Mouse (Mus musculus) gastrocnemius, postnatal 25 days (tissue): ENCODE data around the gene Ccdc127. TPM values are rescaled to one million over a fixed set of nuclear protein-coding genes. Genes with fewer than 3 reads are reported as not detected.

Experiments
- DNase-seq: peaks from one replicate; pipeline ENCODE4 v3.0.0; 2022
- long read RNA-seq, 2 experiments: library from polyadenylated mRNA; stranded (forward); transcript quantifications; one replicate each; pipeline ENCODE4 v2.0.0; 2021
- total RNA-seq, 2 experiments: library from RNA; stranded (reverse); gene quantifications; 1 replicate in 1 of 2; 2 replicates in 1 of 2; pipeline ENCODE4 v1.2.3; 2021

Gene Ccdc127
- total RNA-seq, result 10 to 100 TPM; 39.8 to 42.3 TPM
- long read RNA-seq, experiment 1, full-length matches to known transcripts, result 50 of 54 reads
- long read RNA-seq, experiment 1, partial matches to known transcripts, result 0 of 54 reads
- long read RNA-seq, experiment 1, other reads (novel, unspliced or antisense), result 4 of 54 reads
- long read RNA-seq, experiment 2, full-length matches to known transcripts, result 58 of 62 reads
- long read RNA-seq, experiment 2, partial matches to known transcripts, result 2 of 62 reads
- long read RNA-seq, experiment 2, other reads (novel, unspliced or antisense), result 2 of 62 reads

- DNase-seq, result peak; percentile 95
Observed at GRCm38 (mm10) chr13:74349566-74350434, at the start of gene Ccdc127, which contains the start of gene Sdha. Gene Ccdc127, plus strand, starts transcription at chr13:74350309. Gene Sdha, minus strand, starts transcription at chr13:74350280.

DNA sequence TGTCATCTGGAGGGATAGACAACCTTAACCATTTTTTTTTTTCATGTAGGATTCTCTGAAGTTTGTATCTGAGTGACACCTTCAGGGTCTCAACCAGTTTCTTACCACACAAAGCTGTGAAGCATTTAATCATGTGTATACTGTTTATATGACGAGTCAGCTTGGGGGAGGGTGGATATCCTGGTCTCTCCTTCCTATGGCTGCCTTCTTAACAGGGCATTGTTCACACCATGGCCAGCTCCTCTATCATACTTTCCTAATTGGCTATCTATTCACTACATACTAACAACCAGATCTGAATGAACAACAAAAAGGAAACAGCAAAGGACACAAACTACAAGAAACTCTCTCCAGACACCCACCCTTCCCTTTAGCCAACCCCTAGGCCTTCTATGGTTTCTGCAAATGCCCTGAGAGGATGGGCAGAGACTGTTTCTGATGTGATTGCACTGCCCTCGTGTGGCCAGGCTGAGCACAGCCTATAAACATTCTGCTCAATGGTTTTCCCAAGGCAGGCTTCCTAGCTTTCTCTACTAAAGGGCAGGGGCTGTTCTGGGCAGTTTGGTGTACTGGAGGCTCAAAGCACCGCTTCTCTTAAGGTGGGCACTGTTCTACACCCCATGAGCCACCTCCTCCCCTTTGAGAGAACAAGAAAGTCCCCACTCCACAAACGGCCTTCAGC lies 49.0 kb upstream of the Ccdc127 start:
- DNase-seq, result peak; percentile 40

DNA sequence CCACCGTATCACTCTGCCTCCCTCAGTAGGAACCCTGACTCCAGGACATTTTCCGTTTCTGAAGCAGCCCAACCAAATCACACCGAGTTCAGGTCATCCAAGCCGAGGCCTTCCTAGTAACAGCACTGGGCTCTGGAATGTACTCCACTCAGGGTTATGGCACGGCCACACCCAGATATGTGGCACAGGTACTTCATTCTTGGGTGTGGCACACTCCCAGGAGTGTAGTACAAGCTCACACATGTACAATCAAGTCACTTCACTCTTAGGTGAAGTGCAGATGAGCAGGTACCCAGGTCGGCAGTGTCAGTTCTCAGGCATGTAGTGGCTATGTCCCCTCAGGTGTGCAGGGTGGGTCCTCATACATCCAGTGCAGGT lies 48.5 kb upstream of the Ccdc127 start:
- DNase-seq, result no peak

DNA sequence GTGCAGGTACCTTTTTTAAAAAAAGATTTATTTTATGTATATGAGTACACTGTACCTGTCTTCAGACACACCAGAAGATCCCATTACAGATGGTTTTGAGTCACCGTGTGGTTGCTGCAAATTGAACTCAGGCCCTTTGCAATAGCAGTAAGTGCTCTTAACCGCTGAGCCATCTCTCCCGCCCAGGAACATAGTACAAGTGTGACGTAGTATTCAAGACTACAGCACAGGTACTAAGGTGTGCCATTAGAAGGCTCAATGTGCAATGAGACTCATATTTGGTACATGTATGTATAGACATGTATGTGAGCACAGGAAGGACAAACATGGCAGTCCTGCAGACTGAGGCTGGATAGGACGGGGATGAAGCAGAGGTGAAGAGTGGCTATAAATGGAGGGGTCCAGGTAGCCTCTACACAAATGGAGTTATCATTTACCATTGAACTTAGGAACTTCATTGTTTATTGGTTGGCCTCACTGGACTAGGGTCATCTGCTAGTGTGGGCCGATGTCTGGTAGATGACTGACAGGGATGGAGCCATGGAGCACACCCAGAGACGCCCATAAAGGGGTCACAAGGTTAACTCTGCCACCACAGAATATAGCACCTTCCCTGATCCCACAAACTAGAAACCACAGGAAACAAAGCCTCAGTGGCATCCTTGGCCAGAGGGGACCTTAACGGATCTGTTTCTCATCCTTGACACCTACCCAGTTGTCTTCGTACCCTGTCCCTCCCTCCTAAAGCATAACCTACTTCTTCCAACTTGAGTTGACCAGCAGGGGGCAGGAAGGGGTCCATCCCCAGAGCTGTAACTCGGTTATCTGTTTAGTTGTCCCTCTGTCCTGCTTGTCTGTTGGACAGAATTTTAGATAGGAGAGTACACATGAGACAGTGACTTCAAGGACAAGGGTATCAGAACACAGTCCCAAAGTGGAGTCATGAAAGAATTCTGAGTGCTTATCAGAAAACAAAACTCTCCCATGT lies 47.8 kb upstream of the Ccdc127 start:
- no peak for DNase-seq

- no peak for DNase-seq
Observed at GRCm38 (mm10) chr13:74305380-74305779, 44.7 kb upstream of the Ccdc127 start.

DNA sequence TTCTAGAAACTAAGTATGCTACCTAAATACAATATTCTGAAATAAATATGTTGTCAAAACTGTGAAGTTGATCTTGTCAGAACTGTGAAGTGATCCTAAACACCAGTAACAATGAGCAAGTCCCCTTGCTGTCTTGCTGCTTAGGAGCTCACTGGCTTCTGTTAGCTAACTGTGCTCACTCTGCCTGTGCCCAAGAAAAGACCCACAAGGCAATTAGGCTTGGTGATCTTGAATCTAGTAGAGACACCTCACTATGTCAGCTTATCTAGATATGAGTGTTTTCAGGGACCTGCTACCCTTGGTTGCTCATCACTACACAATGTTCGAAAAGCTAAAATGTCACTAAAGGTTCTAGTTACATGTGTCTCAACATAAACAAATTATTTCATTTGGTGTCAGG lies 44.3 kb upstream of the Ccdc127 start:
- no peak for DNase-seq

DNA sequence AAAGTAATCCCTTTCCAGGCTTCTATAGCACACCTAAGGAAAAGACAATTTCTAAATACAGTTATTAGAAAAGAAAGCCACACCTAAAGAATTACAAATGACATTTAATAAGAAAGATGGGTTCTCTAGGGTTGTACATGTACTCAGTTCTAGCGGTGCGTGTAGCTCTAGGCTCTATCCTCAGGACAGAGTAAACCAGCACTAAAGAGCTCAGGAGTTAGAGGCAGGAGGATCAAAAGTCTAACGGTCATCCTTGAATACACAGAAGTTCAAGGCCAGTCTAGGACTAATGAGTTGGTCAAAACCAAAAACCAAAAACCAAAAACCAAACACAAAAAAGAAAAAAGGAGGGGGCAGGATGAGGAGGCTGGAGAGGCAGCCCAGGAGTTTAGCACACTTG lies 35.5 kb upstream of the Ccdc127 start:
- DNase-seq, result no peak

DNA sequence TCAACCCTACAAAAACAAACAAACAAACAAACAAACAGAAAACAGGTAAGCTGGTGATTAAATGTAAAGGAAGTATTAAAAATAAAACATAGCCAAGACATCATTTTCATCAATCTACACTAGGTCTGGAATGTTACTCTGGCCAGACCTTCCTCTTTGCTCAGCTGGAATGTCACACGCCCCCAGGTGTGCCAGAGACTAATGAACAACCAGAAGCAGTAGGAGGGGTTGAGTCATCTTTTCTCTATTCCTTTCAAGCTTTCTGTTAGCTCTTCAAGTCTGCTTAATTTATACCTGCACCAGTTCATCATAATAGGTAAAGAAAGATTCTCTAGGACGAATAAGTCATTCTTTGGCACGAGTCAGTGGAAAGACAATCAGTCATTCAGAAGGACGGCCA lies 33.7 kb upstream of the Ccdc127 start:
- no peak for DNase-seq

DNA sequence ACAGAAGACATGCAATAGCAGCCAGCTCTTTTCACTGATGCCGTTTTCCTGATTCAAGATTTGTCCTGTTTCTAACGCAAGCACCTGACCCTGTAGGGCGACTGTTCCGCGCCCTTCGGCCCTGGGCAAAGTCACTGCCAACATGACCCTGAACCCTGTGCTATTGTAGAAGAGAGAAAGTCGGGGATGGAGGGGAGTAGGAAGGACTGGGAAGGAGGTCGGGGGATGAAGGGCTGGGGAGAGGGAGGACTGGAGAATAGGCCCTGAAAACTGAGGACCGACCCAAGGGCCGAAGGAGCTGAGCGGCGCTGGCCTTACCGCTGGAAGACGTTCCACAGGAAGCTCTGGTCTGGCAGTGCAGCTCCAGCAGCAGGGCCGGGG lies 33.3 kb upstream of the Ccdc127 start:
- DNase-seq, result no peak

DNA sequence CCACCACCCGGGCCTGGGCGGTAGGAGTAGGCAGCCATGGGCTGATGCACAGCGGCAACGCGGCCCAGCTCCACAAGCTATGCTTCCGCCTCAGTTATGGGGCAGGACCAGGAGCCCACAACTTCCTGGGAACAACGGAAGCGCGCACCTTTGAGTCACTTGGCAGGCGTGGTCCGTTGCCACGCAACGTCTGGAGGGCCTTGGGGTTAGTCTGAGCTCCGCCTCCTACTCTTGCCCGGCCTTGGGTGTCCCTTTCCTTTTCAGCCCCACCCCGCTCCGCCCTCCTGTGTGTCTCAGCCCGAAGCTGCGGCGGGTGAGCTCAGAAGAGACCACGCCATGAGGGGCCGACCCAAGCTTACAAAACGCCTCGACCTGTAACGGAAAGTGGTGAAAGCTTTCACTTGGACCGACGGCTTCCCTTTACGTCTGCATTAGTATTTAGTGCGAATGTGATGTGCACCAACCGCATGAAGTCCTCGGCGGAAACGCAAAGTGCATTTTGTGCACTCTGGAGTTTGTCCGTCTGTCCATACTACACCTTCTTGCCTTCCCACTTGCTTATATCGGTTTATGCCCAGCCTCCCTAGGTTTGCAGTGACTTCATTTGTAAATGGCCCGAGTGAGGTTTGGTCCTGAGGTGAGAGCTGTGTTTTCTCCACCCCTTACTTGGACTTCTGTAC lies 32.8 kb upstream of the Ccdc127 start, which contains the start of gene Pdcd6:
Gene Pdcd6, minus strand, starts transcription at position 411 of the 680 bp plus-strand sequence.
- peak; percentile 94 for DNase-seq

DNA sequence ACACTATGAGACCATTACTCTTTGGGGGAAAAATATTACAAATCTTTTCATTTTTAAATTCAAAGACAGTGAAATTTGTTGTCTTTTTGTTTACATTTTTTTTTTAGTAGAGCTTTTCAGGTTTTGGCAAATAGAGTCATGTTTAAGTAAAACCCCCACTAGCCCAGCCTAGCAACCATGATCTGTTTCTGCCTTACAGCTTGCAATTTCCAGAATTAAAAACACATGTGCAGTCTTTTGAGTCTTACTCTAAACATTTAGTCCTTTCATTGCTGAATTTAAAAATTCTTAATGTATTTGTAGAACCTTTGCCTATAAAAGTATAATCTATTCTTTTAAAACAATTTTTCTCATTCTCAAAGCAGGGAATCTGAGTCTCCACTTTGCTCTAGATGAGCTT lies 20.8 kb upstream of the Ccdc127 start:
- DNase-seq, result no peak

DNA sequence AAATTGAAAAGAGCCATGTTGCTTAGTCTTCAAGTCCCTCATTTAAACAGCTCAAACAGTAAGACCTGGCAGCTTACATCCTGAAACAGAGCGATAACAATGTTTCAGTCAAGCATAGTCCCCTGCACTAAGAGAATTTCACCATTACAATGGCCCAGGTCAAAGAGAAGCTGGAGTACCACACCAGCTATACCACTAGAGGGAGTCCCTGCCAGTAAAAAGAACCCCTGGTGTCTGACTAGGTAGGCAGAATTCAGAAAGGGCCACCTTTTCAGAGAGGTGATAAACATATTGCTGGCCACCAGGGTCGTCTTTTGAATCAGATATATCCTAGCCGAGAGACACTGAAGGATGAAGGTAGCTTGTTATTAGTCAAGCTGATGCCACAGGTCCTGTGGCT lies 9.1 kb upstream of the Ccdc127 start:
- no peak for DNase-seq

- no peak for DNase-seq
Observed at GRCm38 (mm10) chr13:74350435-74350906, 362 bp downstream of the Ccdc127 start.

GRCm38 (mm10) chr13:74356491-74356890 lies 6.4 kb downstream of the Ccdc127 start:
- DNase-seq, result no peak

- no peak for DNase-seq
Observed at GRCm38 (mm10) chr13:74362218-74362617, 12.1 kb downstream of the Ccdc127 start.

- DNase-seq, result peak; percentile 57
Observed at GRCm38 (mm10) chr13:74363176-74363858, 13.2 kb downstream of the Ccdc127 start.

- DNase-seq, result peak; percentile 76
Observed at GRCm38 (mm10) chr13:74363859-74364235, 13.7 kb downstream of the Ccdc127 start, which contains the start of gene Lrrc14b. Gene Lrrc14b, minus strand, starts transcription at chr13:74364005.

GRCm38 (mm10) chr13:74381533-74382276 lies 31.6 kb downstream of the Ccdc127 start:
- no peak for DNase-seq

GRCm38 (mm10) chr13:74382289-74382688 lies 32.2 kb downstream of the Ccdc127 start:
- DNase-seq, result no peak
